Mouse (Mus musculus) MEL (cell line): ENCODE results near the gene Gas7.

Experiments
- CTCF ChIP-seq, 3 experiments: IDR thresholded peaks in 2 of 3; conservative IDR thresholded peaks in 1 of 3; 2 replicates each; pipeline ENCODE4 v1.5.1; 2011 to 2012; ENCODE audit warnings: low read length in 3 of 3, low read depth in 2 of 3, mild to moderate bottlenecking in 2 of 3, improper control_type of control experiment in 1 of 3, inconsistent platforms in 1 of 3, mixed read lengths in 1 of 3, moderate library complexity in 1 of 3; ENCODE audit not compliant: control insufficient read depth in 1 of 3, insufficient read depth in 1 of 3, poor library complexity in 1 of 3, severe bottlenecking in 1 of 3
- EP300 ChIP-seq, 2 experiments: IDR thresholded peaks; 2 replicates each; pipeline ENCODE4 v1.6.1; 2011; ENCODE audit warnings: improper control_type of control experiment in 2 of 2, low read length in 2 of 2, low read depth in 1 of 2, mild to moderate bottlenecking in 1 of 2
- POLR2A ChIP-seq, 2 experiments: IDR thresholded peaks; 2 replicates each; pipeline ENCODE4 v1.6.1; 2011 to 2012; ENCODE audit warnings: low read length in 2 of 2, mild to moderate bottlenecking in 2 of 2, control low read depth in 1 of 2, improper control_type of control experiment in 1 of 2, low read depth in 1 of 2, moderate library complexity in 1 of 2; ENCODE audit not compliant: control insufficient read depth in 1 of 2, insufficient read depth in 1 of 2, poor library complexity in 1 of 2
- UBTF ChIP-seq: IDR thresholded peaks from 2 replicates; pipeline ENCODE4 v1.6.1; 2012; ENCODE audit warnings: low read depth, mild to moderate bottlenecking, inconsistent platforms, low read length, improper control_type of control experiment, moderate library complexity, borderline replicate concordance; ENCODE audit not compliant: insufficient read depth

DNA sequence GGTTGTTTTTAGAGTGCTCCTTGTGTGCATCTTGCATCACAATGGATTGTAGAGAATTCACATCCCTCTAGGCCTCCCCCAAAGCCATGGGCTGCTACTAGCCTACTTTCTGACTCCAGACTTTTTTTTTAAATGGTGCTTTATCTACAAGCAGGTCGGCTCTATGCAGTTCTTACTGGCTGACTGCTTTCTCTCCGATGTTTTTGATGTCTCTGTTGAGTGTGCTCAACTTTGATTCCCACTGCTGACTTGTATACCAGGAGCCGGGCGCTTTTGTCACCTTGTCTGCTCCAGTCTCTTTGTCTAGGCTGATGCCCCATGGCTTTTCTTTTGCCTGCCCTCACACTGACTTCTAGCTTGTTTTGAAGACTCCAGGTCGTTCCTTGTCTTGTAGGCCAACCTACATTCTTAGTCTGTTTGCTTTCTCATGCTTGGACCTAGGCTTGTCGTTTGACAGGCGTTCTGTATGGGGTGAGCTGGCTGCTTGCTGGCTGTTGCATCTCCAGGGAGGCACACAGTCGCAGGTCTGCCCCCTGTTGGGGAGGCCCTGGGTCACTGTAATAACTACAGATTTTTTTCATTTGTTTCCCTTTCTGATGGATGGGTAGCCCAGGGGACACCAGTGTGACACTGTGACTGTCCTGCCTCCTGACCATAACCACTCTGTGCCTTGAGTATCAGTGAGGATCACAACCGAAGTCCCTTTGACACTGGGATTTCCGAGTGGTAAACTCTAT lies 194.9 kb downstream of the Gas7 start:
- TF ChIP-seq UBTF (no peak), CTCF (IDR thresholded peaks at IDR 0.05 in 2 of 3, conservative IDR thresholded peaks at IDR 0.05 in 1 of 3; ENCODE audit: control insufficient read depth in 1 of 3, insufficient read depth in 1 of 3, low read depth in 2 of 3, low read length in 3 of 3, poor library complexity in 1 of 3, severe bottlenecking in 1 of 3) (no peak), EP300 (IDR thresholded peaks at IDR 0.05; ENCODE audit: low read depth in 1 of 2, low read length in 2 of 2) (no peak), POLR2A (IDR thresholded peaks at IDR 0.05; ENCODE audit: control insufficient read depth in 1 of 2, insufficient read depth in 1 of 2, low read depth in 1 of 2, low read length in 2 of 2, poor library complexity in 1 of 2) (no peak)
